Mouse (Mus musculus): ENCODE measurements around the gene 4932438A13Rik.
A peak's percentile ranks its signal among the peaks of the same experiment; 100 is the strongest.

Gene 4932438A13Rik

GRCm38 (mm10) chr3:36918322-36918721, 55.4 kb downstream of the 4932438A13Rik start:
- DNase-seq (ENCODE audit: low spot score in 2 of 2) = no peak

GRCm38 (mm10) chr3:36941572-36941971, 78.7 kb downstream of the 4932438A13Rik start:
- no peak for DNase-seq (ENCODE audit: low spot score in 2 of 2)

GRCm38 (mm10) chr3:36942108-36942507, 79.2 kb downstream of the 4932438A13Rik start:
- DNase-seq (ENCODE audit: low spot score in 2 of 2) = no peak

DNA sequence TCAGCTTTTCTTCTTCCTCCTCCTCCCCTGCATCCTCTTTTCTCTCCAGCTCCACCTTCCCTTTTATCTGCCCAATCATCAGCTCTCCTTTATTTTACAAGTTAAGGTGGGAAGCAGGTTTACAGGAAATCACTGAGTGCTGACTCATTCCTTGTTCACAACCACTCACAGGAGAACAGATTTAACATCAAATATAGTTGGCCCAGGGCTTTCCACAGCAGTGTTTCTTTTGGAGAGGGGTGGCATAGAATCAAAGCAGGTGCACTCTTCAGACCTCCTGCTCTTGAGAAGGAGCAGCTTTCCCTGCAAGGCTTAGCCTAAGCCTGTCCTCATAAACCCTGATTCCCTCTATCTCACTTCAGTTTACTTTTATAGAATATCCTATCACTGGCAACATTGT, 80.8 kb downstream of the 4932438A13Rik start:
- DNase-seq (ENCODE audit: low spot score in 2 of 2) = no peak

DNA sequence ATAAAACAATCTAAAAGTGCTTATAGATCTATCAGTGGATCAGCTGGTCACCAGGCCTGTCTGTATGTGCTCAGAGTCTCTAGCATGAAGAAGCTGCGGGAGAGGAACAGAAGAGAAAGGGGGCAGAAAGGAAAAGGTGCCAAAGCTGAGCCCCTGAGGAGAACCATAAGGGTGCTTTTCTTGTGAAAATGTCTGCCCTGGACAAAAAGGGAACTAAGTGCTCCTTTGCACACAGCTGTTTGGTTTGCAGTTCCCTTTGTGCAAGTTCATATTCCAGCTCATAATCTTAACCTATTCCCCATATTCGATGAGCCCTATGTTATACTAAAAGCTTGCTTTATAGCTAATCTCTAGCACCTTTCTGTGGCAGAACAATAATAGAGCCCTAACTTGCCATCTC, 175.1 kb downstream of the 4932438A13Rik start:
- DNase-seq (ENCODE audit: low spot score in 2 of 2) = no peak

DNA sequence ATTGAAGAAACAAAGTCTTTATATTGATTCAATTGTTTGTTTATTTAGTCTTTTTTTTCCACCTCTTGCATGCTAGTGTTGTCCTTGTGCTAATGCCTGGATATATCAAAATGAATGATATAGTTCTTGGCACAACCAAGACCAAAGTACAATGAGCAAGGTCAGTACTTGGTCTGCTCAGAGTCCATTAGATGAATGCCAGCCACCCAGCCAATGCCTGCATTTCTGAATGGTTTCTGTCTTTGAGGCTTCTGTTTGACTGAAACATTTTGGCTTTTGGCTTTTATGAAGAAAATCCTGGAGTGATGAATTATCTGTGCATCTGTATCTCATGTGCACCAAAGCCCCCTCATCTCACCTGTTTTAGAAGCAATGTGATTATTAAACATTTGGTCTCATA, 176.9 kb downstream of the 4932438A13Rik start:
- DNase-seq (ENCODE audit: low spot score in 2 of 2) = no peak

GRCm38 (mm10) chr3:37051491-37051890, 188.6 kb downstream of the 4932438A13Rik start:
- no peak for DNase-seq (ENCODE audit: low spot score in 2 of 2)

GRCm38 (mm10) chr3:37063406-37063805, 200.5 kb downstream of the 4932438A13Rik start, which contains the start of gene Adad1:
Gene Adad1 (plus strand): TSS chr3:37063527.
- no peak for DNase-seq (ENCODE audit: low spot score in 2 of 2)

- peak in 1 of 2 experiments; percentile 1 for DNase-seq (ENCODE audit: low spot score in 2 of 2)
These were observed 210.3 kb downstream of the 4932438A13Rik start for GRCm38 (mm10) chr3:37073211-37073610.

DNA sequence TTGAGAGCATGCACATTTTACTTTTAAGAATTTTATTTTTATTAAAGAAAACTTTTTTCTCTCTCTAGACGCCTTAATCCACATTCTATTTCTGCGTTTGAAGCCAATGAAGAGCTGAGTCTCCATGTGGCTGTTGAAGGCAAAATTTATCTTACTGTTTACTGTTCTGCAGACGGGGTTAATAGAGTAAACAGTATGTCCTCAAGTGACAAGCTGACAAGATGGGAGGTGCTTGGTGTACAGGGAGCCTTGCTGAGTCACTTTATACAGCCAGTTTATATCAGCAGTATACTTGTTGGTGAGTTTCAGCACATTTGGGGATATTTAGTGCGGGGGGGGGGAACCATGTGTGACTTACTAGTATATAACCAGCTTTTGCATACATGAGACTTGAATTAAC, 222.0 kb downstream of the 4932438A13Rik start:
- no peak for DNase-seq (ENCODE audit: low spot score in 2 of 2)

DNA sequence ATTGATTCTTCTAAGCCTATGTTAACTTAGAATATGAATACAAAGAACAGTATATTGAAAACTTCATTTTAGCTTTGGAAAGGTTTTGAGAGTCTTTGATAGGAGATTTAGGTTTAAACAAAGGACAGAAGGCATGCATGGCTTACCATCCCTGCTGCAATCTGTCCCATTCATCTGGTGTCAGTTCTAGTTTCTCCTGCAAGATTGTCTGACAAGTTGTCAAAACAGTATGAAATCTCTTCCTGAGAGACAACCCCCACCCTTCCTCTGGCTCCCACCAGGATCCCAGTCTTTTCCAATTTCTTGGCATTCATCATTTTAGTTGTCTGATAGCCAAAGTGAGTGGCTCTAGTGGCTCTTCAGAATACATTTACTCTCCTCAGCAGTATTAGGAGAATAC, 227.8 kb downstream of the 4932438A13Rik start:
- no peak for DNase-seq (ENCODE audit: low spot score in 2 of 2)
